Mouse (Mus musculus) embryonic facial prominence, embryonic 13.5 days (tissue): ENCODE measurements around the gene Il11ra1. TPM values are rescaled to one million over a fixed set of nuclear protein-coding genes. Genes with fewer than 3 reads are reported as not detected.
"Not testable (repeated sequence)": the region's sequence is repeated elsewhere in the genome, so short reads cannot be mapped to it uniquely, and the experiment has no call there.

Experiments used
- ATAC-seq: fragments of 200-750 bp; cut with Nextera tagmentation; 2 replicates; pipeline ENCODE4 v1.8.0; 2017; ENCODE audit warnings: low read depth; ENCODE audit not compliant: insufficient number of reproducible peaks, insufficient read depth, low FRiP score, low TSS enrichment
- H3K27ac ChIP-seq: fragments of 300-500 bp; sonication (generic); 2 replicates; pipeline ENCODE4 v1.5.1; 2015; ENCODE audit warnings: moderate library complexity, mild to moderate bottlenecking, inconsistent platforms
- H3K27me3 ChIP-seq: fragments of 300-500 bp; sonication (generic); 2 replicates; pipeline ENCODE4 v1.6.1; 2015; ENCODE audit warnings: mild to moderate bottlenecking, inconsistent platforms
- H3K36me3 ChIP-seq: fragments of 300-500 bp; sonication (generic); 2 replicates; pipeline ENCODE4 v1.6.1; 2015; ENCODE audit warnings: mild to moderate bottlenecking, inconsistent platforms
- H3K4me1 ChIP-seq: fragments of 300-500 bp; sonication (generic); 2 replicates; pipeline ENCODE4 v1.6.1; 2015; ENCODE audit warnings: inconsistent platforms
- H3K4me2 ChIP-seq: fragments of 300-500 bp; sonication (generic); 2 replicates; pipeline ENCODE4 v1.6.1; 2015; ENCODE audit warnings: moderate library complexity, mild to moderate bottlenecking, inconsistent platforms
- H3K4me3 ChIP-seq: fragments of 300-500 bp; sonication (generic); 2 replicates; pipeline ENCODE4 v1.5.1; 2015; ENCODE audit warnings: mild to moderate bottlenecking, inconsistent platforms
- H3K9ac ChIP-seq: fragments of 300-500 bp; sonication (generic); 2 replicates; pipeline ENCODE4 v1.6.1; 2015; ENCODE audit warnings: mild to moderate bottlenecking, inconsistent platforms
- H3K9me3 ChIP-seq: fragments of 300-500 bp; sonication (generic); 2 replicates; pipeline ENCODE4 v1.6.1; 2016; ENCODE audit warnings: inconsistent platforms
- WGBS: fragments of 180-500 bp; shearing (Covaris S2); methylation state at CpG from one replicate; pipeline ENCODE4 v1.1.7; 2015; ENCODE audit warnings: mixed read lengths; 5-methylcytosine and 5-hydroxymethylcytosine counted together
- polyA plus RNA-seq: library from polyadenylated mRNA; unstranded; fragments of >200 nt; fragmentation: Nextera tagmentation; extraction: Ambion mirVana; gene quantifications from 2 replicates; pipeline ENCODE4 v1.2.1, GENCODE M21; 2015

The Il11ra1 gene
- polyA plus RNA-seq, 1 experiment from 2014 or later: 427 TPM

GRCm38 (mm10) chr4:41696930-41697841 lies 2.6 kb upstream of the Il11ra1 start, which contains the start of gene Cntfr:
TSS of gene Cntfr (minus strand) at chr4:41697089.
- not testable (repeated sequence) for H3K27me3 ChIP-seq, H3K9ac ChIP-seq, ATAC-seq, H3K4me1 ChIP-seq, H3K9me3 ChIP-seq, H3K27ac ChIP-seq, H3K36me3 ChIP-seq, H3K4me3 ChIP-seq
- H3K4me2 ChIP-seq: peak within 1 kb of the TSS; percentile 47
- WGBS: 12% methylated on average over 32 of the region's 40 CpGs

GRCm38 (mm10) chr4:41698421-41699016 lies 1.3 kb upstream of the Il11ra1 start:
- H3K27me3 ChIP-seq, H3K4me1 ChIP-seq, H3K9me3 ChIP-seq, H3K27ac ChIP-seq, ATAC-seq, H3K4me3 ChIP-seq, H3K36me3 ChIP-seq, H3K9ac ChIP-seq: not testable (repeated sequence)
- H3K4me2 ChIP-seq: peak overlapping the region; percentile 40
- WGBS: 3% methylated on average over 23 of the region's 32 CpGs

GRCm38 (mm10) chr4:41700224-41700623 lies 435 bp downstream of the Il11ra1 start:
- H3K4me2 ChIP-seq, ATAC-seq, H3K27me3 ChIP-seq, H3K27ac ChIP-seq, H3K9ac ChIP-seq, H3K4me3 ChIP-seq, H3K36me3 ChIP-seq, H3K9me3 ChIP-seq: not testable (repeated sequence)
- 78% methylated on average over 4 of the region's 8 CpGs for WGBS
- H3K4me1 ChIP-seq: peaks cover 13% of the 10 kb centered on the region

- not testable (repeated sequence) for ATAC-seq, H3K9me3 ChIP-seq, H3K4me3 ChIP-seq, H3K36me3 ChIP-seq, H3K4me2 ChIP-seq, H3K9ac ChIP-seq, H3K27me3 ChIP-seq, H3K27ac ChIP-seq
- WGBS: 47% methylated on average over 2 of the region's 2 CpGs
- peaks cover 32% of the 10 kb centered on the region for H3K4me1 ChIP-seq
Observed at GRCm38 (mm10) chr4:41702226-41702625, 2.4 kb downstream of the Il11ra1 start.

GRCm38 (mm10) chr4:41704651-41705050 lies 4.9 kb downstream of the Il11ra1 start:
- H3K9me3 ChIP-seq: no peaks in the 10 kb centered on the region
- 0% methylated on average over 5 of the region's 5 CpGs for WGBS
- H3K36me3 ChIP-seq: no peaks in the 10 kb centered on the region
- H3K27ac ChIP-seq: no peak overlapping the region
- no peak overlapping the region for H3K4me3 ChIP-seq
- ATAC-seq: no peak
- H3K4me2 ChIP-seq: no peak overlapping the region
- H3K4me1 ChIP-seq: peaks cover 42% of the 10 kb centered on the region
- H3K27me3 ChIP-seq: peaks cover 9% of the 10 kb centered on the region
- no peak overlapping the region for H3K9ac ChIP-seq

GRCm38 (mm10) chr4:41705922-41706754 lies 6.3 kb downstream of the Il11ra1 start:
- Histone ChIP-seq H3K4me1 (peaks cover 42% of the 10 kb centered on the region), H3K36me3 (peaks cover 4% of the 10 kb centered on the region; the same call in 1 of the 2 replicates), H3K27me3 (peaks cover 9% of the 10 kb centered on the region), H3K9me3 (no peaks in the 10 kb centered on the region), H3K27ac (no peak overlapping the region), H3K9ac (0 out of 2 replicates have a peak overlapping the region, but pooled peaks have one; percentile 27), H3K4me2 (no peak overlapping the region), H3K4me3 (no peak overlapping the region)
- no peak for ATAC-seq
- WGBS: 51% methylated on average over 19 of the region's 19 CpGs

GRCm38 (mm10) chr4:41707011-41707535 lies 7.3 kb downstream of the Il11ra1 start:
- no peak overlapping the region for H3K9ac ChIP-seq
- H3K27ac ChIP-seq: no peak overlapping the region; the same call in 1 of the 2 replicates
- WGBS: 3% methylated on average over 13 of the region's 13 CpGs
- H3K27me3 ChIP-seq: peaks cover 9% of the 10 kb centered on the region
- no peaks in the 10 kb centered on the region for H3K9me3 ChIP-seq
- 0 out of 2 replicates have a peak overlapping the region, but pooled peaks have one; percentile 6 for H3K4me3 ChIP-seq
- peaks cover 4% of the 10 kb centered on the region; the same call in 1 of the 2 replicates for H3K36me3 ChIP-seq
- H3K4me1 ChIP-seq: peaks cover 52% of the 10 kb centered on the region
- H3K4me2 ChIP-seq: peak overlapping the region; percentile 29
- 0 out of 2 replicates have a peak, but pooled peaks have one; percentile 30 for ATAC-seq

- no peak for ATAC-seq
- Histone ChIP-seq H3K36me3 (peaks cover 8% of the 10 kb centered on the region; the same call in 1 of the 2 replicates), H3K27ac (no peak overlapping the region), H3K4me3 (no peak overlapping the region), H3K4me2 (peak overlapping the region; percentile 5; the same call in 1 of the 2 replicates), H3K4me1 (peaks cover 59% of the 10 kb centered on the region), H3K27me3 (peaks cover 9% of the 10 kb centered on the region), H3K9me3 (no peaks in the 10 kb centered on the region), H3K9ac (no peak overlapping the region)
- 31% methylated on average over 8 of the region's 8 CpGs for WGBS
Observed at GRCm38 (mm10) chr4:41708192-41708745, 8.5 kb downstream of the Il11ra1 start.

GRCm38 (mm10) chr4:41710229-41710628 lies 10.4 kb downstream of the Il11ra1 start:
- 69% methylated on average over 4 of the region's 4 CpGs for WGBS
- Histone ChIP-seq H3K4me1 (peaks cover 59% of the 10 kb centered on the region), H3K9ac (no peak overlapping the region), H3K9me3 (no peaks in the 10 kb centered on the region), H3K27ac (no peak overlapping the region), H3K4me2 (no peak overlapping the region), H3K4me3 (no peak overlapping the region), H3K27me3 (peaks cover 7% of the 10 kb centered on the region; the same call in 1 of the 2 replicates), H3K36me3 (peaks cover 8% of the 10 kb centered on the region; the same call in 1 of the 2 replicates)
- no peak for ATAC-seq

- no peak for ATAC-seq
- no peaks in the 10 kb centered on the region for H3K9me3 ChIP-seq
- peak overlapping the region; percentile 83 for H3K27ac ChIP-seq
- 66% methylated on average over 16 of the region's 16 CpGs for WGBS
- H3K4me2 ChIP-seq: peak overlapping the region; percentile 78
- no peaks in the 10 kb centered on the region for H3K27me3 ChIP-seq
- peak overlapping the region; percentile 82 for H3K4me3 ChIP-seq
- H3K36me3 ChIP-seq: peaks cover 12% of the 10 kb centered on the region; the same call in 1 of the 2 replicates
- H3K4me1 ChIP-seq: peaks cover 54% of the 10 kb centered on the region
- H3K9ac ChIP-seq: peak overlapping the region; percentile 93
Observed at GRCm38 (mm10) chr4:41711705-41712375, 12.1 kb downstream of the Il11ra1 start.
